Comparison of ENCODE assay signal across 8 mouse cellular contexts in genomic region chr14:30878958-30879571, GRCm38 (mm10). TPM values are rescaled to one million over a fixed set of nuclear protein-coding genes. Genes with fewer than 3 reads are reported as not detected.
DNase-seq lines count a peak whose midpoint lies in the region; ATAC-seq and TF ChIP-seq lines count a peak whose summit lies in the region.
"Had no signal": no experiment of that assay in that cellular context is flagged by ENCODE, and none has a peak within 500 bp of the region (broad histone marks: within the 10 kb centered on the region; RNA-seq: fewer than 3 reads in every experiment).

Mustn1 (plus strand) TSS chr14:30879200.

- no peak within 1 kb of the TSS for H3K4me2 ChIP-seq in stomach, embryonic 14.5 days (replicated peaks; ENCODE audit: low read depth, low read length)
- H3K4me2 ChIP-seq in midbrain, embryonic 13.5 days (replicated peaks), result no peak within 1 kb of the TSS
- H3K4me2 ChIP-seq: liver, embryonic 15.5 days had no signal

- H3K79me2 ChIP-seq in C2C12 (ENCODE audit: control insufficient read depth, insufficient read depth), result no peaks in the 10 kb centered on the region

- WGBS in large intestine, adult 2 months, result 54% methylated on average over 11 of the region's 11 CpGs
- WGBS in stomach, embryonic 14.5 days, result 55% methylated on average over 11 of the region's 11 CpGs
- 78% methylated on average over 11 of the region's 11 CpGs for WGBS in midbrain, embryonic 13.5 days

- no peak within 1 kb of the TSS for H3K9ac ChIP-seq in stomach, embryonic 14.5 days (replicated peaks; ENCODE audit: low read depth, low read length)
- no peak within 1 kb of the TSS; the same call in 1 of the 2 replicates for H3K9ac ChIP-seq in midbrain, embryonic 13.5 days (replicated peaks)
- H3K9ac ChIP-seq: liver, embryonic 15.5 days had no signal

- no peak for TF ChIP-seq CTCF in C2C12 (IDR thresholded peaks at IDR 0.05; ENCODE audit: control insufficient read depth, insufficient read depth, insufficient read length)

- peaks cover 4% of the 10 kb centered on the region for H3K36me3 ChIP-seq in C2C12 (ENCODE audit: control insufficient read depth, insufficient read depth)
- peaks cover 7% of the 10 kb centered on the region; the same call in 1 of the 2 replicates for H3K36me3 ChIP-seq in stomach, embryonic 14.5 days (ENCODE audit: control insufficient read depth, insufficient read depth, low read length)
- H3K36me3 ChIP-seq in midbrain, embryonic 13.5 days, result peaks cover 18% of the 10 kb centered on the region
- H3K36me3 ChIP-seq: liver, embryonic 15.5 days had no signal

- H3K27me3 ChIP-seq in C2C12 (ENCODE audit: control insufficient read depth, insufficient read depth, insufficient read length), result no peaks in the 10 kb centered on the region
- H3K27me3 ChIP-seq in stomach, embryonic 14.5 days (ENCODE audit: control insufficient read depth, insufficient read depth, low read length), result no peaks in the 10 kb centered on the region
- no peaks in the 10 kb centered on the region for H3K27me3 ChIP-seq in midbrain, embryonic 13.5 days
- H3K27me3 ChIP-seq: liver, embryonic 15.5 days had no signal

- H3K4me3 ChIP-seq in C2C12 (ENCODE audit: insufficient read depth, poor library complexity, severe bottlenecking), result no peak within 1 kb of the TSS
- H3K4me3 ChIP-seq in stomach, embryonic 14.5 days (ENCODE audit: low read depth, low read length), result no peak within 1 kb of the TSS
- H3K4me3 ChIP-seq in midbrain, embryonic 13.5 days (replicated peaks), result no peak within 1 kb of the TSS
- H3K4me3 ChIP-seq: liver, embryonic 15.5 days had no signal

- ATAC-seq in stomach, embryonic 14.5 days (ENCODE audit: insufficient number of reproducible peaks, insufficient read depth, low FRiP score, low read depth), result peak; percentile 29; the same call in 1 of the 2 replicates
- ATAC-seq in midbrain, embryonic 13.5 days, result no peak
- no peak for ATAC-seq in cerebellum, adult (ENCODE audit: insufficient number of reproducible peaks, low FRiP score, low TSS enrichment)

- H3K9me3 ChIP-seq in stomach, embryonic 14.5 days (ENCODE audit: control insufficient read depth, low read depth, low read length), result no peaks in the 10 kb centered on the region
- no peaks in the 10 kb centered on the region for H3K9me3 ChIP-seq in midbrain, embryonic 13.5 days
- H3K9me3 ChIP-seq: liver, embryonic 15.5 days had no signal

- H3K4me1 ChIP-seq in stomach, embryonic 14.5 days (ENCODE audit: control insufficient read depth, insufficient read depth, low read length), result peaks cover 12% of the 10 kb centered on the region
- H3K4me1 ChIP-seq in midbrain, embryonic 13.5 days (replicated peaks), result no peaks in the 10 kb centered on the region; the same call in 1 of the 2 replicates

- DNase-seq in NIH3T3 (ENCODE audit: low read depth), result peak; percentile 79
- DNase-seq in heart, adult 8-10 months (ENCODE audit: low spot score), result peak; percentile 85
- DNase-seq in large intestine, adult 2 months (ENCODE audit: low read depth, low spot score), result no peak

- peak within 1 kb of the TSS; percentile 52; the same call in 1 of the 2 replicates for H3K27ac ChIP-seq in stomach, embryonic 14.5 days (ENCODE audit: low read length)
- no peak within 1 kb of the TSS for H3K27ac ChIP-seq in midbrain, embryonic 13.5 days
- H3K27ac ChIP-seq: liver, embryonic 15.5 days had no signal

- H3K79me3 ChIP-seq in C2C12 (ENCODE audit: low read depth), result no peaks in the 10 kb centered on the region

- H3ac ChIP-seq in C2C12 (ENCODE audit: control insufficient read depth, insufficient read length, low read depth), result no peak within 1 kb of the TSS

TF ChIP-seq in C2C12, 6 proteins besides CTCF, POLR2A, EP300 and RAD21:
- no peak for TF ChIP-seq CEBPB (IDR thresholded peaks at IDR 0.05; ENCODE audit: low read depth)
- peak; percentile 66 for TF ChIP-seq MYOD1 (IDR thresholded peaks at IDR 0.05; ENCODE audit: control insufficient read depth, insufficient read length, low read depth)

RNA-seq across cellular contexts. Expression of gene Mustn1, which starts in this region (rescaled TPM):
- 10.3 TPM for polyA plus RNA-seq in C2C12 (2012; fragmentation: generic; extraction: Trizol)
- 10 to 100 TPM; 10.3 to 13.7 (median 12.1) TPM for total RNA-seq in heart, adult 8-10 months (2022)
- 42.7 and 49.2 TPM in 2 replicates for polyA plus RNA-seq in large intestine, adult 2 months (2012; rRNA removed)
- 3.7 and 4.7 TPM in 2 replicates for polyA plus RNA-seq in stomach, embryonic 14.5 days (2014; fragmentation: Nextera tagmentation; extraction: Ambion mirVana)
- 0.67 and 0.70 TPM in 2 replicates for polyA plus RNA-seq in midbrain, embryonic 13.5 days (2015; fragmentation: Nextera tagmentation; extraction: Ambion mirVana)
